Mouse (Mus musculus) layer of hippocampus, postnatal 10 days (tissue): ENCODE data around the gene Efcab5. TPM values are rescaled to one million over a fixed set of nuclear protein-coding genes. Genes with fewer than 3 reads are reported as not detected.
"Not testable (repeated sequence)": the region's sequence is repeated elsewhere in the genome, so short reads cannot be mapped to it uniquely, and the experiment has no call there.

Source experiments
- DNase-seq, 2 experiments: peaks; one replicate each; pipeline ENCODE4 v3.0.0; 2021; ENCODE audit warnings: low spot score in 2 of 2
- total RNA-seq, 2 experiments: library from RNA; stranded (reverse); gene quantifications; 2 replicates each; pipeline ENCODE4 v1.2.3; 2021

Gene Efcab5
- total RNA-seq, 2 experiments from 2014 or later = 2.3 to 2.4 TPM

- no peak for DNase-seq
Observed at GRCm38 (mm10) chr11:77179771-77180170, 9.0 kb downstream of the Efcab5 start.

GRCm38 (mm10) chr11:77174531-77174930 is 14.2 kb downstream of the Efcab5 start:
- DNase-seq = no peak

- DNase-seq = no peak
Observed at GRCm38 (mm10) chr11:77173731-77174130, 15.0 kb downstream of the Efcab5 start.

- DNase-seq = no peak
Observed at GRCm38 (mm10) chr11:77160744-77161143, 28.0 kb downstream of the Efcab5 start.

- DNase-seq = no peak
Observed at GRCm38 (mm10) chr11:77160341-77160740, 28.4 kb downstream of the Efcab5 start.

GRCm38 (mm10) chr11:77154214-77154613 is 34.6 kb downstream of the Efcab5 start:
- DNase-seq = no peak

GRCm38 (mm10) chr11:77150806-77151205 is 38.0 kb downstream of the Efcab5 start:
- DNase-seq = no peak

- not testable (repeated sequence) for DNase-seq
Observed at GRCm38 (mm10) chr11:77149783-77150630, 38.8 kb downstream of the Efcab5 start.

GRCm38 (mm10) chr11:77148774-77149173 is 40.0 kb downstream of the Efcab5 start:
- no peak for DNase-seq

- no peak for DNase-seq
Observed at GRCm38 (mm10) chr11:77147753-77148152, 41.0 kb downstream of the Efcab5 start.

GRCm38 (mm10) chr11:77145423-77145822 is 43.3 kb downstream of the Efcab5 start:
- DNase-seq = no peak

- no peak for DNase-seq
Observed at GRCm38 (mm10) chr11:77141938-77142337, 46.8 kb downstream of the Efcab5 start.

GRCm38 (mm10) chr11:77139976-77140375 is 48.8 kb downstream of the Efcab5 start:
- no peak for DNase-seq

- DNase-seq = no peak
Observed at GRCm38 (mm10) chr11:77133450-77133849, 55.3 kb downstream of the Efcab5 start.

GRCm38 (mm10) chr11:77132580-77132979 is 56.2 kb downstream of the Efcab5 start:
- peak in 1 of 2 experiments; percentile 14 for DNase-seq

- no peak for DNase-seq
Observed at GRCm38 (mm10) chr11:77128562-77128961, 60.2 kb downstream of the Efcab5 start.

- DNase-seq = no peak
Observed at GRCm38 (mm10) chr11:77111141-77111540, 77.6 kb downstream of the Efcab5 start.

GRCm38 (mm10) chr11:77108442-77108841 is 80.3 kb downstream of the Efcab5 start:
- DNase-seq = no peak

- not testable (repeated sequence) for DNase-seq
Observed at GRCm38 (mm10) chr11:77107872-77108271, 80.9 kb downstream of the Efcab5 start.

GRCm38 (mm10) chr11:77106961-77107360 is 81.8 kb downstream of the Efcab5 start:
- no peak for DNase-seq

- DNase-seq = peak; percentile 87 to 88
Observed at GRCm38 (mm10) chr11:77100137-77100937, 88.4 kb downstream of the Efcab5 start.

- no peak for DNase-seq
Observed at GRCm38 (mm10) chr11:77098332-77098972, 90.3 kb downstream of the Efcab5 start.
